Mouse (Mus musculus) E14TG2a.4 (cell line): ENCODE data around the gene Obp1b.
"Not testable (repeated sequence)": the region's sequence is repeated elsewhere in the genome, so short reads cannot be mapped to it uniquely, and the experiment has no call there.

Experiments
- H3K27me3 ChIP-seq: 2 replicates; pipeline ENCODE4 v1.6.1; 2014; ENCODE audit warnings: low read length, control low read depth; ENCODE audit not compliant: insufficient read depth
- H3K36me3 ChIP-seq: 2 replicates; pipeline ENCODE4 v1.6.1; 2014; ENCODE audit warnings: low read length, control low read depth; ENCODE audit not compliant: insufficient read depth
- H3K4me1 ChIP-seq: replicated peaks from 2 replicates; pipeline ENCODE4 v1.6.1; 2014; ENCODE audit warnings: low read depth, low read length, control low read depth
- H3K4me3 ChIP-seq: replicated peaks from 2 replicates; pipeline ENCODE4 v1.5.1; 2014; ENCODE audit warnings: mild to moderate bottlenecking, low read length
- H3K9me3 ChIP-seq: 2 replicates; pipeline ENCODE4 v1.6.1; 2014; ENCODE audit warnings: low read length, control low read depth
- CTCF ChIP-seq: conservative IDR thresholded peaks from 2 replicates; pipeline ENCODE4 v1.5.1; 2014; ENCODE audit warnings: low read length
- NANOG ChIP-seq: IDR thresholded peaks from 2 replicates; pipeline ENCODE4 v1.6.1; 2014; ENCODE audit warnings: borderline replicate concordance, low read length, mixed read lengths

The Obp1b gene

GRCm38 (mm10) chrX:78186477-78186876 is at the start of gene Obp1b:
Obp1b (plus strand) TSS chrX:78186777.
- H3K4me1 ChIP-seq, H3K27me3 ChIP-seq, H3K4me3 ChIP-seq, H3K9me3 ChIP-seq, H3K36me3 ChIP-seq: not testable (repeated sequence)

- not testable (repeated sequence) for H3K36me3 ChIP-seq, H3K9me3 ChIP-seq, H3K4me1 ChIP-seq, H3K27me3 ChIP-seq, H3K4me3 ChIP-seq
- TF ChIP-seq NANOG = peak; percentile 62; the same call in 1 of the 2 replicates
These were observed 15.6 kb downstream of the Obp1b start for GRCm38 (mm10) chrX:78202220-78202619.

GRCm38 (mm10) chrX:78202829-78203228 is 16.3 kb downstream of the Obp1b start:
- H3K9me3 ChIP-seq = peaks cover 5% of the 10 kb centered on the region
- TF ChIP-seq CTCF (no peak), NANOG (peak; percentile 60)
- no peaks in the 10 kb centered on the region for H3K36me3 ChIP-seq
- H3K4me3 ChIP-seq = no peak overlapping the region
- H3K4me1 ChIP-seq = no peaks in the 10 kb centered on the region
- H3K27me3 ChIP-seq = no peaks in the 10 kb centered on the region
